Mouse (Mus musculus): Measurements from ENCODE around the gene Chid1.

DNA sequence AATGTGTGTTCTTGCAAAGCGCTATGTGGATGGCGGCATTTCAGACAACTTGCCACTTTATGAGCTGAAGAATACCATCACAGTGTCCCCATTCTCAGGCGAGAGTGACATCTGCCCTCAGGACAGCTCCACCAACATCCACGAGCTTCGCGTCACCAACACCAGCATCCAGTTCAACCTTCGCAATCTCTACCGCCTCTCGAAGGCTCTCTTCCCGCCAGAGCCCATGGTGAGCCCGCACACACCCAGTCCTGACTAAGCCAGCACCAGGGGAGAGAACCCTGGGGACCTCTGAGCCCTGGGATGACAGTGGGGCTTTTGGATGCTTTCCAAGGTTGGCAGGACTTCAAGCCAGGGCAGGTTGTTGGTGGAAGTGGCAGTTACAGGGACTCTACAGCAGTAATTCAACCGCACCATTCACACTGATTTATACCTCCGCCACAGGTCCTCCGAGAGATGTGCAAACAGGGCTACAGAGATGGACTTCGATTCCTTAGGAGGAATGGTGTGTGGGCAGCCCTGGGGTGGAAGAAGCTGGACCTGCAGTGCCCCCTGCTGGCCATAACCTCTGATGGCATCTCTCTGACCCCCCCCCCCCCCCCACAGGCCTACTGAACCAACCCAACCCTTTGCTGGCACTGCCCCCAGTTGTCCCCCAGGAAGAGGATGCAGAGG, 81.5 kb downstream of the Chid1 start:
- TF ChIP-seq EP300 (IDR thresholded peaks at IDR 0.05) (no peak), CTCF (IDR thresholded peaks at IDR 0.05) (peak; percentile 75)
